Mouse (Mus musculus) cerebral cortex, adult 2 months (tissue): ENCODE measurements around the gene Cd248.

Experiments used
- WGBS: fragments of 180-500 bp; shearing (Covaris S2); methylation state at CpG from one replicate; pipeline ENCODE4 v1.1.7; 2018; 5-methylcytosine and 5-hydroxymethylcytosine counted together

Cd248 gene

GRCm38 (mm10) chr19:5067867-5068569 is at the start of gene Cd248:
Cd248 (plus strand) TSS chr19:5068078.
- WGBS, result 5% methylated on average over 52 of the region's 56 CpGs

- WGBS, result 76% methylated on average over 3 of the region's 3 CpGs
These were observed 49.7 kb upstream of the Cd248 start for GRCm38 (mm10) chr19:5018191-5018590.

DNA sequence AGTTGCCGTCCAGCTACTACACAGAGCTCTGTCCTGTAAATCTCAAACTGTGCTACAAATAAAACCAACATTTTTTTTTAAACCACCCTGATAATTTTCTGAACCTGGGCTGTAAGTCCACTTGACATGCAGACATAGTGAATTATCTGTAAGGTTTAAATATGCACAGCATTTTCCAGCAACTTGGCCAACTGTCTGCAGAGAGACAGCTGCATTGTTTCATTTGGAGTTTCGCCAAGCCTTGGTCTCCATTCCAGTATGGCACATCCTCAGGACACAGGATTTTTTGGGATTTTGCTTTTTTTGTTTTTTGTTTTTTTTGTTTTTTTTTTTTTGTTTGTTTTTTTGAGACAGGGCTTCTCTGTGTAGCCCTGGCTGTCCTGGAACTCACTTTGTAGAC is 46.5 kb upstream of the Cd248 start:
- 83% methylated on average over 2 of the region's 2 CpGs for WGBS

DNA sequence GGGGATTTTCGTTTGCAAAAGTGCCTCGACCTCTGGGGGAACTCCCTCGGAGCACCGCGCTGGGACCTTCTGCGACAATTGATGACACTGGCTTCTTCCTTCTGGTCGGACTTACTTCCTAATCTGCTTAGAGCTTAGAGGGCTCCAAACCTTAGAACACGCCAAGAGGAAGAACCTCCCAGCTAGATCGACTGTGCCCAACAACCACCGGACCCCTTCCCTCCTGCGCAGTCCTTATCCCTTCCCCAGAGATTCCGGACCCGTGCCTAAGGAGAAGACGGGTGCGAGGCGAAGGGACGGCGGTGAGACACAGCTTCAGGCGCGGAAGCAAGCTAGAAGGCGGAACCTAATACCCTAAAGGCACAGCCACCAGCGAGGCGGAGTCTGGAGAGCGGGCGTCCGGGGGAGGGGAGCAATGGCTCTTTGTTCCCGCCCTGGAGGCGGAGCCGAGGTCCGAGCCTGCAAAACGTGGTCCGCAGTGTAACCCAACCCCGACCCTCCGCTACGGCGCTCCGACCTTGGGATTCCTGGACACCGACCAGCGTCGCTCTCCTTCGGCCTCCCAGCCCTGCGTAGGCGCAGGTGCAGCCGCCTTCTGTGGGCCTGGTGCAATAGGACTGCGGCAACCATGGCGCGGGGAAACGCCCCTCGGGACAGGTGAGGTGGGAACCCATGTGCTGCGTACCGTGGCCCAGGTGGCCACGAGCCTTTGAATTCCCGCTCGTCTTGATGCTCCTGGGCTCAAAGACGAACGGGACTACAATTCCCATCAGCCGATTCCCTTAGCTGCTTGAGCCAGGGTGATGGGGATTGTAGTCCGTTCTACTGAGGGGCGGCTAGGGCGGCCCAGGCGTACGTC is 44.0 kb upstream of the Cd248 start, which contains the start of gene Slc29a2:
Gene Slc29a2, plus strand, starts transcription at position 240 of the 859 bp plus-strand sequence.
- WGBS, result under 1% methylated on average over 62 of the region's 62 CpGs

DNA sequence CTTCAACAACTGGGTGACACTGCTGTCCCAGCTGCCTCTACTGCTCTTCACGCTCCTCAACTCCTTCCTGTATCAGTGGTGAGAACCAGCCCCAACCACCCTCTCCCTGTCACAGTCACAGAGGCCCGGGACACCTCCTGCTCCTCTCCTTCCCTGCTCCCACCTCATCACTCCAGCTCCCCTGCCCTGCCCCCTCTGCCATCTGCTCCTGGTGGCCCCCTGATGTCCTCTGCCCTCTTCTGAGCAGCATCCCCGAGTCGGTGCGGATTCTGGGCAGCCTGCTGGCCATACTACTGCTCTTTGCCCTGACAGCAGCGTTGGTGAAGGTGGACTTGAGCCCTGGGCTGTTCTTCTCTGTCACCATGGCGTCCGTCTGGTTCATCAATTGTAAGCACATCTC is 41.8 kb upstream of the Cd248 start:
- WGBS, result 92% methylated on average over 8 of the region's 8 CpGs

DNA sequence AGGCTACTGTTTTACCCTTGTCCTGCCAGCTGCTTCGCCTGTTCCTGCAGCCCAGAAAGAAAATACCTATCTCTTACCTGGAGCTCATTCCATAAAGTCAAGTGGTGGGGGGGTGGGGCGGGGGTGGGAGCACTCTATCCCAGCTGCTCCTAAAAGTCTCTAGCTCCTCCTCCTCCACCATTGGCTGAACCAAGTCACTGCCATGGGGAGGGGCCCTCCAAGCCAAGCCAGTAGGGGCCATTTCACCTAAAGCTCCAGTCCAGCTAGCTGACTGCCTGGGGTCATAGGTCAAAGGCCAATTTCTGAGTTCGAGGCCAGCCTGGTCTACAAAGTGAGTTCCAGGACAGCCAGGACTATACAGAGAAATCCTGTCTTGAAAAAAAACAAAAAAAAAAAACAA is 35.2 kb upstream of the Cd248 start:
- WGBS, result 86% methylated on average over 3 of the region's 3 CpGs

DNA sequence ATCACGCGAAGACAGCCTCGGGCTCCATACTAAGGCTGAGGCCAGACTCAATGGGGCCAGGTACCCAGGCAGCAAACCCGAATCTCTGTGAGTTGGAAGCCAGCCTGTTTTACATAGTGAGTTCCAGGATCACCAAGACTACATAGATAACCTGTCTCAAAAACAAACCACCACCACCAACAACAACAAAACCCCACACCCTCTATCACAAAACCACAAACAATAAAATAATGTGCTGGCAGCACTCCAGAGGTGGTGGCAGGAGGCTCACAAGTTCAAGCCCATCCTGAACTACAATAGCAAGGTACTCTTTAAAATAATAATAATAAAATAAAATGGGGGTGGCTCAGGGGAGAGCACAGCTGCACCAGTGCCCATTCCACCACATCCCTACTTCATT is 31.3 kb upstream of the Cd248 start:
- WGBS, result 85% methylated on average over 4 of the region's 4 CpGs

- WGBS, result 3% methylated on average over 32 of the region's 32 CpGs
These were observed 30.0 kb upstream of the Cd248 start for GRCm38 (mm10) chr19:5037678-5038571.

- WGBS, result under 1% methylated on average over 44 of the region's 44 CpGs
These were observed 29.1 kb upstream of the Cd248 start, which contains the start of the genes B4gat1 and AC124502.3 for GRCm38 (mm10) chr19:5038709-5039156. B4gat1 (plus strand) TSS chr19:5038826. AC124502.3 (plus strand) TSS chr19:5038891.

- WGBS, result 8% methylated on average over 41 of the region's 41 CpGs
These were observed 28.4 kb upstream of the Cd248 start for GRCm38 (mm10) chr19:5039301-5040114.

DNA sequence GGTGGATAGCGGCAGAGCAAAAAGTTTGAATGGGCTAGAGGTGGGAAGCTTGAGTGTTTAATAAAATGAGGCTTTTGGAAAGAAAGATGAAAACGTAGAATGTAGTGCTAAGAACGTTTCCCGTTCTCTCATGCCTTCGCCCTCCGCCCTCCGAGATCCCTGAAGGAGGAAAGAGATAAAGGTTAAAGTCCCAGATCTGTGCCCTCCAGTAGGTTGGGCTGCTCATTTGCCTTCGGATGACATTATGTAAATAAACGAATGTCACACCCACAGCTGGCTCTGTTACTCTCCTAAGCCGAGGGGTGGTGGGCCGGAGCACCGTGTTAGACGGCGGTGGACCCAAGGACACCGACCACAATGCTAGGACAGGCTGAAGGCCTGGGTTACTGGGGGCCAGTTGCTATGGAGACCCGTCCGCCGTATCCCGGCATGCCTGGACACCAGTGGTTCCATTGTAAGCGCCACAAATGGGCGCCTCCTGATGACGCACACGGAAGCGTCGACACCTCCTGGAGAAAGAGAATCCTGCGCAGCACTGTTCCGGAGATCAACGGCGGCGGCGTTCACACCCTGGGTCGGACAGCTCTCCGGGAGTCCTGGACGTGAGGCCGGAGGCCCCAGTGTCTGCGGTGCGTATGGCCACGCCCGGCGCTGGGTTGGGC is 26.9 kb upstream of the Cd248 start, which contains the start of gene Brms1:
Gene Brms1, plus strand, starts transcription at position 493 of the 662 bp plus-strand sequence.
- WGBS, result 4% methylated on average over 40 of the region's 40 CpGs

- 3% methylated on average over 16 of the region's 16 CpGs for WGBS
These were observed 26.3 kb upstream of the Cd248 start for GRCm38 (mm10) chr19:5041588-5041987.

GRCm38 (mm10) chr19:5045531-5045930 is 22.3 kb upstream of the Cd248 start:
- WGBS, result 43% methylated on average over 4 of the region's 4 CpGs

DNA sequence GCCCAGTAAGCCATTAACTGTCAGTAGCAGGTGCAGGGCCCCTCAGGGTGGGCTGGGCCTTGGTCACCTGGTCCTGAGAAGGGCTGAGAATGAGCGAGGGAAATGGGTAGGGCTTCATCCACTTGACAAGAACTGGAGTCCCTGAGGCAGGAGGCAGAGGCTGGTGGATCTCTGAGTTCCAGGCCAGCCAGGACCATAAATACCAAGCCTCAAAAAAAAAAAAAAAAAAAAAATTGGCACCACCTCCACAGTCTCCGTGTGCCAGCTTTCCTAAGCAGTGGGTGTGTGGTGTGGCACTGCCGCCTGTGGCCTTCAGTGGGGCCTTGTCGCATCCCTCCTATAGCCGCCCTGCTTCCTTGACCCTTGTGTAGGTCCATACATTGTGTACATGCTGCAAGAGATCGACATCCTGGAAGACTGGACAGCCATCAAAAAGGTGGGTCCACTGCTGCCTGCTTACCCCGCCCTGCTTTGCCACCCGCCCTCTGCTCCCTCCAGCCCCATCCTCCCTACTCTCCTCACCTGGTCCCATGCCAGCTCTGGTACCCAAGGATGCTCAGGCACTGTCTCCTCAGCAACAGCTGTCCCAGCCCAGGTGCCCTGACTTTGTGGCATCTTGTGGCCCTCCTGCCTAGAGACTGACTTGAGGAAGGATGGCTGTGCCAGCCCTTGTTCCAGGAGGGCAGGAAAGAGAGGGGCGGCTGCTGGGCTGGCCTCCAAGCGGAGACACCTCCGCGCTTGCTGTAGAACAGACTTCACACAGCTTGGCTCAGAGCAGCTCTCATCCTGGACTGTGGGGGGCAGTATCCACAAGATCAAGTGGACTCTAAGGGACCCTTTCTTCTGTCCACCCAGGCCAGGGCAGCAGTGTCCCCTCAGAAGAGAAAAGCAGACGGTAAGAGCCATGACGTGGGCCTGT is 19.5 kb upstream of the Cd248 start:
- 57% methylated on average over 14 of the region's 14 CpGs for whole genome bisulfite sequencing

DNA sequence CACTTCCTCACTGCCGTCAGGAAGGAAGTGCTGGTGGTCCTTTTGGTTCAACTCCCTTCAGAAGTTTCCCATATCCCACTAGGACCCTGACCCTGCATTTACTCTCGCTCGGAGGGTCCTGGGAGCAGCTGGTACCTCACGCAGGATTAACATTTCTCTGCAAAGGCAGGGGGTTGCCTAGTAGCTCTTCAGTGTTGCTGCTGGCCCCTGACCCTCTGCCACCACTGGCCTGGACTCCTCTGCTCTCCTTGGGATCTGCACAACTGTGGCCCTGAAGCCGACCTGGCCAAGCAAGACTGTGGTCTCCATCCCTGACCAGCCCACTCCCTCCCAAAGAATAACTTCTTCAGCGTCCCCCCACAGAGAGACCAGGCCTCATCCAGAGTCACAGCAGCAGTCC is 18.6 kb upstream of the Cd248 start:
- 73% methylated on average over 6 of the region's 6 CpGs for WGBS

DNA sequence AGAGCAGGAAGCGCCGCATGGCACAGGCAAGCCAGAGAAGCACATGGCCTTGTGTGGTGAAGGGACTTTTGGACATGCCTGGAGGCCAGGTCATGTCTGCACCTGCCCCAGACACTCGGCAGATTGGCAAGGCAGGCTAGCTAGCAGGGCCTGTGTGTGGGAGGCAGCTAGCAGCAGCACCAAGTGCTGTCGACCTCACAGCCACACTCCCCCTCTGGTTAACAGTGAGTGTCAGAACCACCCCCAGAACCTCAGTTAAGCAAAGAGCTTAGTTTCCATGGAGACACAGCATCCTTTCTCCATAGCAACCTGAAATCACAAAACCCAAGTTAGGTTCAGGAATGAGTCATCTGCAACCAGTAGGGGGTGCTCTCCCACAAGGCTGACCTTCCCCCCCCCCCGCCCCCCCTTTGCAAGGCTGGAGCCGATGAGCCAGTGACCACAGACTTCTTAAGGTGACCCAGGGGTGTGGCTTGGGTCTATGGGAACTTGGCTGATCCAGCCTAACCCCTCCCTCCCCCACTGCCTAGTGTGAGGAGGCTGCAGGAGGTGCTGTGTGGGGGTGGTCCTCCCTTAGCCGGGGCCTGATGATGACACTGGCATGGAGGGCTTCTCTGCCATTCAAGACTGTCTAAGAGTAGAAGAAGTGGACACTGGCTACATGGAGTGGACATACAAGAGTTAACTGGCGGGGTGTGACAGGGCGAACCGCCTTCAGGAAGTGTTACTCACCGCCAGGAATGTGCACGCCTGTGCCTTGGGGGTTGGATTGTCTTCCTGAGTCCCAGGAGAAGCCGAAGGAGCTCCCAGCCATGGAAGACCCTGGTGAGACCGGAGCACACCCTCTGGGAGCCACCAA is 17.6 kb upstream of the Cd248 start, which contains the start of gene Rin1:
Gene Rin1, plus strand, starts transcription at position 435 of the 859 bp plus-strand sequence.
- 9% methylated on average over 14 of the region's 14 CpGs for WGBS

GRCm38 (mm10) chr19:5051031-5051430 is 16.8 kb upstream of the Cd248 start:
- 18% methylated on average over 17 of the region's 17 CpGs for WGBS

DNA sequence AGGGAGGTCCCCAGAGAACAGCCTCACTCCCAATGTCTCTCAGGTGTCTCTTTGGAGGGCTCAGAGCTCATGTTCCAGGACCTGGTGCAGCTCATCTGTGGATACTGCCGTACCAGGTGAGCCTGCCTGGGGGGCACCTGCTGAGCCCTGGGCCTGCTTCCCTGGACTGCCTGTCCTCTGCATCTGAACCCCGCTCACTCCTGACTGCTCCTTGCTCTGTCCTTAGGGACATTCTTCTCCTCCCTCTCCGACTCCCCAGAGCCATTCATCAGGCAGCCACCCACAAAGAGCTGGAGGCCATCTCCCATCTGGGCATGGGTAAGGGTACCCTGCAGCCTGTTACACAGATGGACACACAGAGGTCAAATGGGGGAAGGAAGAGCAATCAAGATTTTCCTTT is 16.4 kb upstream of the Cd248 start:
- 49% methylated on average over 3 of the region's 3 CpGs for WGBS
